Mouse (Mus musculus): ENCODE measurements around the gene Cacna2d2. TPM values are rescaled to one million over a fixed set of nuclear protein-coding genes. Genes with fewer than 3 reads are reported as not detected.

Gene Cacna2d2
- polyA plus RNA-seq, 1 experiment from 2014 or later: 5.8 TPM

GRCm38 (mm10) chr9:107548820-107549219, 149.4 kb downstream of the Cacna2d2 start:
- Histone ChIP-seq H3K36me3 (ENCODE audit: control insufficient read depth, insufficient read depth) (peaks cover 9% of the 10 kb centered on the region), H3K4me3 (replicated peaks; ENCODE audit: low read length) (no peak overlapping the region), H3K9ac (replicated peaks; ENCODE audit: low read depth, low read length) (no peak overlapping the region), H3K27ac (ENCODE audit: low read length) (no peak overlapping the region), H3K4me1 (replicated peaks; ENCODE audit: control insufficient read depth, insufficient read depth, low read length) (peaks cover 41% of the 10 kb centered on the region), H3K27me3 (replicated peaks; ENCODE audit: control insufficient read depth, insufficient read depth, low read length) (peaks cover 32% of the 10 kb centered on the region), H3K4me2 (ENCODE audit: low read length) (no peak overlapping the region), H3K9me3 (ENCODE audit: control insufficient read depth, low read length) (no peaks in the 10 kb centered on the region)
- ATAC-seq: no peak
- WGBS: 88% methylated on average over 10 of the region's 10 CpGs

GRCm38 (mm10) chr9:107549297-107550074, 150.1 kb downstream of the Cacna2d2 start:
- no peak overlapping the region for H3K9ac ChIP-seq (replicated peaks; ENCODE audit: low read depth, low read length)
- H3K27ac ChIP-seq (ENCODE audit: low read length): no peak overlapping the region
- no peak overlapping the region for H3K4me3 ChIP-seq (replicated peaks; ENCODE audit: low read length)
- peaks cover 43% of the 10 kb centered on the region for H3K4me1 ChIP-seq (replicated peaks; ENCODE audit: control insufficient read depth, insufficient read depth, low read length)
- no peak overlapping the region for H3K4me2 ChIP-seq (ENCODE audit: low read length)
- 0 out of 2 replicates have a peak, but pooled peaks cover 3% of the 10 kb centered on the region for H3K36me3 ChIP-seq (ENCODE audit: control insufficient read depth, insufficient read depth)
- H3K9me3 ChIP-seq (ENCODE audit: control insufficient read depth, low read length): no peaks in the 10 kb centered on the region
- 88% methylated on average over 20 of the region's 20 CpGs for WGBS
- H3K27me3 ChIP-seq (replicated peaks; ENCODE audit: control insufficient read depth, insufficient read depth, low read length): peaks cover 32% of the 10 kb centered on the region
- no peak for ATAC-seq

GRCm38 (mm10) chr9:107550491-107551116, 151.2 kb downstream of the Cacna2d2 start:
- no peak for ATAC-seq
- Histone ChIP-seq H3K27me3 (replicated peaks; ENCODE audit: control insufficient read depth, insufficient read depth, low read length) (peaks cover 32% of the 10 kb centered on the region), H3K4me2 (ENCODE audit: low read length) (peak overlapping the region; percentile 72), H3K9me3 (ENCODE audit: control insufficient read depth, low read length) (no peaks in the 10 kb centered on the region), H3K9ac (replicated peaks; ENCODE audit: low read depth, low read length) (peak overlapping the region; percentile 65), H3K4me3 (replicated peaks; ENCODE audit: low read length) (peak overlapping the region; percentile 45; the same call in 1 of the 2 replicates), H3K27ac (ENCODE audit: low read length) (no peak overlapping the region), H3K4me1 (replicated peaks; ENCODE audit: control insufficient read depth, insufficient read depth, low read length) (peaks cover 50% of the 10 kb centered on the region), H3K36me3 (ENCODE audit: control insufficient read depth, insufficient read depth) (no peaks in the 10 kb centered on the region)
- WGBS: 34% methylated on average over 23 of the region's 23 CpGs

- ATAC-seq: no peak
- H3K27ac ChIP-seq (ENCODE audit: low read length): no peak within 1 kb of the TSS
- H3K9me3 ChIP-seq (ENCODE audit: control insufficient read depth, low read length): no peaks in the 10 kb centered on the region
- peaks cover 32% of the 10 kb centered on the region for H3K27me3 ChIP-seq (replicated peaks; ENCODE audit: control insufficient read depth, insufficient read depth, low read length)
- peak within 1 kb of the TSS; percentile 72 for H3K4me2 ChIP-seq (ENCODE audit: low read length)
- no peaks in the 10 kb centered on the region for H3K36me3 ChIP-seq (ENCODE audit: control insufficient read depth, insufficient read depth)
- H3K9ac ChIP-seq (replicated peaks; ENCODE audit: low read depth, low read length): peak within 1 kb of the TSS; percentile 65
- WGBS: under 1% methylated on average over 63 of the region's 63 CpGs
- H3K4me3 ChIP-seq (replicated peaks; ENCODE audit: low read length): peak within 1 kb of the TSS; percentile 45
- peaks cover 50% of the 10 kb centered on the region for H3K4me1 ChIP-seq (replicated peaks; ENCODE audit: control insufficient read depth, insufficient read depth, low read length)
These were observed 151.9 kb downstream of the Cacna2d2 start, which contains the start of gene Rassf1 for GRCm38 (mm10) chr9:107551117-107551889. Gene Rassf1 (plus strand): TSS chr9:107551555.

- peak overlapping the region; percentile 65; the same call in 1 of the 2 replicates for H3K9ac ChIP-seq (replicated peaks; ENCODE audit: low read depth, low read length)
- no peaks in the 10 kb centered on the region for H3K9me3 ChIP-seq (ENCODE audit: control insufficient read depth, low read length)
- H3K4me2 ChIP-seq (ENCODE audit: low read length): peak overlapping the region; percentile 72
- H3K36me3 ChIP-seq (ENCODE audit: control insufficient read depth, insufficient read depth): peaks cover 2% of the 10 kb centered on the region; the same call in 1 of the 2 replicates
- H3K27me3 ChIP-seq (replicated peaks; ENCODE audit: control insufficient read depth, insufficient read depth, low read length): peaks cover 32% of the 10 kb centered on the region
- H3K4me3 ChIP-seq (replicated peaks; ENCODE audit: low read length): peak overlapping the region; percentile 45
- ATAC-seq: no peak
- 13% methylated on average over 8 of the region's 8 CpGs for WGBS
- peaks cover 49% of the 10 kb centered on the region for H3K4me1 ChIP-seq (replicated peaks; ENCODE audit: control insufficient read depth, insufficient read depth, low read length)
- H3K27ac ChIP-seq (ENCODE audit: low read length): no peak overlapping the region
These were observed 152.5 kb downstream of the Cacna2d2 start for GRCm38 (mm10) chr9:107551890-107552355.

- Histone ChIP-seq H3K4me2 (ENCODE audit: low read length) (no peak overlapping the region), H3K36me3 (ENCODE audit: control insufficient read depth, insufficient read depth) (peaks cover 8% of the 10 kb centered on the region; the same call in 1 of the 2 replicates), H3K4me1 (replicated peaks; ENCODE audit: control insufficient read depth, insufficient read depth, low read length) (peaks cover 41% of the 10 kb centered on the region), H3K27me3 (replicated peaks; ENCODE audit: control insufficient read depth, insufficient read depth, low read length) (peaks cover 32% of the 10 kb centered on the region), H3K9ac (replicated peaks; ENCODE audit: low read depth, low read length) (no peak overlapping the region), H3K27ac (ENCODE audit: low read length) (no peak overlapping the region), H3K9me3 (ENCODE audit: control insufficient read depth, low read length) (no peaks in the 10 kb centered on the region), H3K4me3 (replicated peaks; ENCODE audit: low read length) (no peak overlapping the region)
- no peak for ATAC-seq
- WGBS: 82% methylated on average over 5 of the region's 5 CpGs
These were observed 153.4 kb downstream of the Cacna2d2 start for GRCm38 (mm10) chr9:107552690-107553393.

GRCm38 (mm10) chr9:107553541-107554318, 154.3 kb downstream of the Cacna2d2 start:
- peaks cover 41% of the 10 kb centered on the region for H3K4me1 ChIP-seq (replicated peaks; ENCODE audit: control insufficient read depth, insufficient read depth, low read length)
- 3% methylated on average over 37 of the region's 37 CpGs for WGBS
- peaks cover 16% of the 10 kb centered on the region for H3K36me3 ChIP-seq (ENCODE audit: control insufficient read depth, insufficient read depth)
- peak overlapping the region; percentile 86 for H3K4me3 ChIP-seq (replicated peaks; ENCODE audit: low read length)
- H3K9ac ChIP-seq (replicated peaks; ENCODE audit: low read depth, low read length): peak overlapping the region; percentile 75
- peak overlapping the region; percentile 67 for H3K27ac ChIP-seq (ENCODE audit: low read length)
- ATAC-seq: peak; percentile 69
- H3K9me3 ChIP-seq (ENCODE audit: control insufficient read depth, low read length): no peaks in the 10 kb centered on the region
- H3K27me3 ChIP-seq (replicated peaks; ENCODE audit: control insufficient read depth, insufficient read depth, low read length): peaks cover 32% of the 10 kb centered on the region
- peak overlapping the region; percentile 97 for H3K4me2 ChIP-seq (ENCODE audit: low read length)

- peaks cover 41% of the 10 kb centered on the region for H3K4me1 ChIP-seq (replicated peaks; ENCODE audit: control insufficient read depth, insufficient read depth, low read length)
- 1% methylated on average over 52 of the region's 53 CpGs for WGBS
These were observed 155.0 kb downstream of the Cacna2d2 start for GRCm38 (mm10) chr9:107554319-107554825.

More at GRCm38 (mm10) chr9:107554319-107554825, 155.0 kb downstream of the Cacna2d2 start:
- ATAC-seq: peak; percentile 94
- peak overlapping the region; percentile 97 for H3K4me2 ChIP-seq (ENCODE audit: low read length)
- H3K36me3 ChIP-seq (ENCODE audit: control insufficient read depth, insufficient read depth): peaks cover 21% of the 10 kb centered on the region
- peak overlapping the region; percentile 86 for H3K9ac ChIP-seq (replicated peaks; ENCODE audit: low read depth, low read length)
- peaks cover 30% of the 10 kb centered on the region for H3K27me3 ChIP-seq (replicated peaks; ENCODE audit: control insufficient read depth, insufficient read depth, low read length)
- H3K4me3 ChIP-seq (replicated peaks; ENCODE audit: low read length): peak overlapping the region; percentile 86
- no peaks in the 10 kb centered on the region for H3K9me3 ChIP-seq (ENCODE audit: control insufficient read depth, low read length)
- H3K27ac ChIP-seq (ENCODE audit: low read length): peak overlapping the region; percentile 88

Measured in forebrain, embryonic 16.5 days (tissue).